Mouse (Mus musculus): ENCODE data around the gene Cryba1.
A peak's percentile ranks its signal among the peaks of the same experiment; 100 is the strongest.

Cryba1 gene

GRCm38 (mm10) chr11:77719055-77719454 is 6.0 kb downstream of the Cryba1 start:
- DNase-seq (ENCODE audit: low read depth, low spot score) = no peak

- no peak for DNase-seq (ENCODE audit: low read depth, low spot score)
Measured at GRCm38 (mm10) chr11:77713736-77714135, 11.3 kb downstream of the Cryba1 start.

GRCm38 (mm10) chr11:77709039-77709438 is 16.0 kb downstream of the Cryba1 start:
- DNase-seq (ENCODE audit: low read depth, low spot score) = no peak

- DNase-seq (ENCODE audit: low read depth, low spot score) = no peak
Measured at GRCm38 (mm10) chr11:77705920-77706319, 19.2 kb downstream of the Cryba1 start.

GRCm38 (mm10) chr11:77697232-77697631 is 27.9 kb downstream of the Cryba1 start:
- no peak for DNase-seq (ENCODE audit: low read depth, low spot score)

- DNase-seq (ENCODE audit: low read depth, low spot score) = no peak
Measured at GRCm38 (mm10) chr11:77693026-77693425, 32.1 kb downstream of the Cryba1 start.

GRCm38 (mm10) chr11:77687541-77688131 is 37.4 kb downstream of the Cryba1 start:
- peak; percentile 74 for DNase-seq (ENCODE audit: low read depth, low spot score)

- peak; percentile 59 for DNase-seq (ENCODE audit: low read depth, low spot score)
Measured at GRCm38 (mm10) chr11:77686841-77687540, 38.1 kb downstream of the Cryba1 start.

- peak; percentile 38 for DNase-seq (ENCODE audit: low read depth, low spot score)
Measured at GRCm38 (mm10) chr11:77686346-77686840, 38.7 kb downstream of the Cryba1 start.

GRCm38 (mm10) chr11:77685383-77686265 is 39.5 kb downstream of the Cryba1 start, which contains the start of gene Nufip2:
TSS of gene Nufip2 (plus strand) at chr11:77686155.
- DNase-seq (ENCODE audit: low read depth, low spot score) = peak; percentile 98

- no peak for DNase-seq (ENCODE audit: low read depth, low spot score)
Measured at GRCm38 (mm10) chr11:77684896-77685295, 40.2 kb downstream of the Cryba1 start.

GRCm38 (mm10) chr11:77680018-77680417 is 45.1 kb downstream of the Cryba1 start:
- no peak for DNase-seq (ENCODE audit: low read depth, low spot score)

GRCm38 (mm10) chr11:77673428-77673991 is 51.6 kb downstream of the Cryba1 start:
- peak; percentile 41 for DNase-seq (ENCODE audit: low read depth, low spot score)

GRCm38 (mm10) chr11:77672746-77673145 is 52.3 kb downstream of the Cryba1 start:
- DNase-seq (ENCODE audit: low read depth, low spot score) = peak; percentile 80
